Mouse (Mus musculus): ENCODE data around the gene Cramp1l. TPM values are rescaled to one million over a fixed set of nuclear protein-coding genes. Genes with fewer than 3 reads are reported as not detected.

Gene Cramp1l
- polyA plus RNA-seq (2012; ENCODE audit: low replicate concordance), result 13.8 and 42.6 TPM in 2 replicates

DNA sequence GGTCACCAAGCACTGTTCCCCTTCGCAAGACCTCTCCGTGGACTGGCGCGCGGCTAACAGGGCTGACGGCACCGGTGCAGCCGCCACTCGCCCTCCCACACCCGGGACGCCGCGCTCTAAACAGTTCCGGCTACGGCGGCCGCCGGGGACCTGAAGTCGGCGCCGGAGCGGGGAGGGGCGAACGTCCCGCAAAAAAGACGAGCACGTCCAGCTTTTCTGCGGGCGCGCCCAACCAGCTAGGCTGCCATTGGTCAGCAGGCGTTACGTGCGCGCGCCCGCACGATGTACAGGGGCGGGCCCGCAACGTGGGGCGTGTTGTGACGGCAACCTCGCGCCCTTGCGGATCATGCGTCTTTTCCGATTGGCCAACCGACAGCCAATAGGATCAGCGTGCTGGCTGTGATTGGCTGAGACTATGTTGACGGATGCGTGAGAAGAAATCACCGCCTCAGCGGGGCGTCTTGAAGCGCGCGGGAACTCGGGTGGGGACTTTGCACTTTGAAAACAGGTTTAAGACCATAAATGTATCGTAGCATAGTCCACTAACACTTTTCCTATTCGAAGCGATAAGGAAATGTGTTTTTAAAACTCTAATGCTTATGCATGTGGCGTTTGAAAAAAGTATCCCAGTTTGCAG is at the start of gene Cramp1l, which contains the start of gene Ift140:
Gene Cramp1l, minus strand, starts transcription at position 134 of the 637 bp plus-strand sequence.
Gene Ift140, plus strand, starts transcription at position 431 of the 637 bp plus-strand sequence.

DNA sequence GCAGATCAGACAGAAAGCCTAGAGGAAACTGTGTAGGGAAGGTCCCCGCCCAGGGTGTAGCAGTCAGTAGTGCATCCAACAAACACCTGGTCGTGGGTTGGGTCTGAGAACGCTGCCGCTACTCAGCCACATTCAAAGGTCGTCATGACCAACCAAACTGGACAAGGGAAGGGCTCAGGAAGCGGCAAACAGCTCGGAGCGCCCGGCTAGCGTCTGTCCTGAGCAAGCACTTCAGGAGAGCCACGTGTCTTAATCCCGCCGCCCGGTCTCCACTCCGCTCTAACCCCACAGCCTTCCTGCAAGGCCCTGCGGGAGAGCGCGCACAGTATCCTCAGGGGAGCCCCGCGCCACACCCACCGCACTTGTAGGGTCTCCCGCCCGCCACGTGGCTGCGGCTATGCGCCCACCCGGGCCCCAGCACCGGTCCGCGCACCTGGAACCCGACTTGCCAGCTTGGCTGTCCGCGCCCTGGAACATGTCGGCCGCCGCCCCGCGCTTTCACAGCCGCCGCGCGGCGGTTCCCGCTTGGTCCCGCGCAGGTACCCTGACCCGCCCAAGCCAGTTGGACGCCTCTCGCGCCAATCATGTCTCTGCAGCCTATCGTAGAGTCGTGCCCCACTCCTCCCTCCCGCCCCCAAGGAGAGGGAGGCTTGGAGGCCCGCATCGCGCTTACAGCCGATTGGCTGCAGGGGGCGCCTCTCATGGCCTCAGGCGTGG is 55.3 kb downstream of the Cramp1l start, which contains the start of gene Jpt2:
Gene Jpt2, minus strand, starts transcription at position 555 of the 717 bp plus-strand sequence.

DNA sequence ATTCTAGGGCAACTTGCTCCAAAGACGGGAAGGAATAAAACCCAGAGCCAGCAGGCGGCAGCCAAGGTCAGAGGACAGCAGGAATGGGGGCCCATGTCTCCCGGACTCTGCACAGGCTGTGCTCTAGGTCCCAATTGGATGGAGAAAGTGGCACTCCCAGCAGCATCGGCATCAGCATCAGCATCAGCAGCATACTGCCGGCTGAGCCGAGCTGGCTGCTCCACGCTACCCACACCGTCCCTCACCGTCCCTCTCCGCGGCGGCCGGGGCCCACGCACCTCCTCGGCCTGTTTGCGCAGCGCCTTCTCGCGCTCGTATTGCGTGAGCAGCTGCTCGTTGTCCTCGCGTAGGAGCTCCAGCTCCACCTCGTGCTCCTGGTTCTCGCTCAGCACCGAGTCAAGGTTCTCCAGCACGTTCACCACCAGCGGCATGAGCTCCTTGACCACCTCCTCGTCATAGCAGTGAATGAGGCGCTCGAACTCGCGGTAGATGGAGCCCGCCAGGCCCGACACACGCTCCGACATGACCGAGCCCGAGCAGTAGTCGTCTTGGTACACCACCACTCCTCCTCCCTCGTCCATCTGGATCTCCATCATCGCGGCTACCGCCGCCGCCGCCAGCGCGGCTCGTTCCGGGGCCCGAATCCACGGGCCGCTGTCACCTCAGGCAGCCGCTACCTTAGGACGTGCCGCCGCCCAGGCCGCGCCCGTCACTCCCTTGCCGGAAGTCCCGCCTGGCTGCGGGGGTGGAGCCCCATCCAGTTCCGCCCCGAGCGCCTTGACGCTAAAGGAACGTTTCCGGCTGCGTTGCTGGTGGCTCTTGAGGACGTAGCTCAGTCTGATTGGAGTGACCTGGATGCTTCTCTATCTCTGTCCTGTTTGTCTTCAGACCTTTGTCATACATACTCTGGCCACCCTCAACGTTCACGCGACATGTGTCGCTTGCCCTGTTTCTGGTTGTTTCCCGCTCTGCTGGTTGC is 79.0 kb downstream of the Cramp1l start, which contains the start of gene Mapk8ip3:
Gene Mapk8ip3, minus strand, starts transcription at position 719 of the 979 bp plus-strand sequence.

Other genes starting within 250 kb of the Cramp1l start
- gene Meiob, start 211.5 kb downstream of the Cramp1l start, polyA plus RNA-seq (2012; ENCODE audit: low replicate concordance), result not detected in 2 replicates
- 27.6 and 69.0 TPM in 2 replicates for gene Hagh, start 175.6 kb downstream of the Cramp1l start, polyA plus RNA-seq (2012; ENCODE audit: low replicate concordance)
- gene Fahd1, start 165.4 kb downstream of the Cramp1l start, polyA plus RNA-seq (2012; ENCODE audit: low replicate concordance), result 2.7 and 6.5 TPM in 2 replicates
- 0.12 TPM in 1 of 2 replicates, not detected in the other for gene Igfals, start 149.8 kb downstream of the Cramp1l start, polyA plus RNA-seq (2012; ENCODE audit: low replicate concordance)
- gene Nubp2, start 129.4 kb downstream of the Cramp1l start, polyA plus RNA-seq (2012; ENCODE audit: low replicate concordance), result 10.4 and 58.7 TPM in 2 replicates
- gene Spsb3, start 129.1 kb downstream of the Cramp1l start, polyA plus RNA-seq (2012; ENCODE audit: low replicate concordance), result 44.2 and 49.9 TPM in 2 replicates
- 20.3 and 41.1 TPM in 2 replicates for gene Eme2, start 120.7 kb downstream of the Cramp1l start, polyA plus RNA-seq (2012; ENCODE audit: low replicate concordance)
- 40.1 and 50.8 TPM in 2 replicates for gene Mrps34, start 120.7 kb downstream of the Cramp1l start, polyA plus RNA-seq (2012; ENCODE audit: low replicate concordance)
- gene Nme3, start 119.3 kb downstream of the Cramp1l start, polyA plus RNA-seq (2012; ENCODE audit: low replicate concordance), result 19.9 and 39.7 TPM in 2 replicates
- 64.6 and 70.0 TPM in 2 replicates for gene Mapk8ip3, start 78.8 kb downstream of the Cramp1l start, polyA plus RNA-seq (2012; ENCODE audit: low replicate concordance)
- 9.7 and 10.8 TPM in 2 replicates for gene Jpt2, start 55.1 kb downstream of the Cramp1l start, polyA plus RNA-seq (2012; ENCODE audit: low replicate concordance)
- 12.6 and 17.0 TPM in 2 replicates for gene Ift140, start 297 bp upstream of the Cramp1l start, polyA plus RNA-seq (2012; ENCODE audit: low replicate concordance)
- gene Tmem204, start 67.8 kb upstream of the Cramp1l start, polyA plus RNA-seq (2012; ENCODE audit: low replicate concordance), result 0.62 TPM in 1 of 2 replicates, not detected in the other
- 11.5 and 26.9 TPM in 2 replicates for gene Telo2, start 100.2 kb upstream of the Cramp1l start, polyA plus RNA-seq (2012; ENCODE audit: low replicate concordance)
- not detected in 2 replicates for gene Ptx4, start 105.0 kb upstream of the Cramp1l start, polyA plus RNA-seq (2012; ENCODE audit: low replicate concordance)
- 26.3 and 36.9 TPM in 2 replicates for gene Clcn7, start 117.6 kb upstream of the Cramp1l start, polyA plus RNA-seq (2012; ENCODE audit: low replicate concordance)
- not detected in 2 replicates for gene Ccdc154, start 146.7 kb upstream of the Cramp1l start, polyA plus RNA-seq (2012; ENCODE audit: low replicate concordance)
- not detected in 2 replicates for gene Gm38655, start 159.7 kb upstream of the Cramp1l start, polyA plus RNA-seq (2012; ENCODE audit: low replicate concordance)
- gene BC003965, start 168.8 kb upstream of the Cramp1l start, polyA plus RNA-seq (2012; ENCODE audit: low replicate concordance), result 19.1 and 36.7 TPM in 2 replicates
- 79.2 and 79.9 TPM in 2 replicates for gene Unkl, start 172.6 kb upstream of the Cramp1l start, polyA plus RNA-seq (2012; ENCODE audit: low replicate concordance)
- gene Gnptg, start 224.3 kb upstream of the Cramp1l start, polyA plus RNA-seq (2012; ENCODE audit: low replicate concordance), result 9.7 and 21.5 TPM in 2 replicates
- 11.0 and 15.2 TPM in 2 replicates for gene Tsr3, start 224.4 kb upstream of the Cramp1l start, polyA plus RNA-seq (2012; ENCODE audit: low replicate concordance)
- 0.90 and 3.3 TPM in 2 replicates for gene Baiap3, start 240.6 kb upstream of the Cramp1l start, polyA plus RNA-seq (2012; ENCODE audit: low replicate concordance)